Comparison of ENCODE assay signal across 9 mouse cellular contexts in genomic region chr14:16818602-16819250, GRCm38 (mm10). TPM values are rescaled to one million over a fixed set of nuclear protein-coding genes. Genes with fewer than 3 reads are reported as not detected.
DNase-seq lines count a peak whose midpoint lies in the region; ATAC-seq and TF ChIP-seq lines count a peak whose summit lies in the region.
"Had no signal": no experiment of that assay in that cellular context is flagged by ENCODE, and none has a peak within 500 bp of the region (broad histone marks: within the 10 kb centered on the region; RNA-seq: fewer than 3 reads in every experiment).

Gene Rarb, minus strand, starts transcription at chr14:16819156.

- no peak for DNase-seq in lung, postnatal 14 days
- DNase-seq in limb, embryonic 14.5 days (ENCODE audit: low spot score): no peak
- no peak for DNase-seq in cerebellum, adult 11-12 months
- DNase-seq in MN1 (ENCODE audit: low spot score): no peak
- DNase-seq: thymus, adult 2 months had no signal

- H3K4me1 ChIP-seq in lung, embryonic 15.5 days: peaks cover 4% of the 10 kb centered on the region; the same call in 1 of the 2 replicates
- H3K4me1 ChIP-seq in embryonic facial prominence, embryonic 13.5 days: no peaks in the 10 kb centered on the region; the same call in 1 of the 2 replicates
- H3K4me1 ChIP-seq in heart, embryonic 14.5 days (ENCODE audit: control insufficient read depth in 2 of 2, insufficient read depth in 2 of 2, low read length in 2 of 2): peaks cover 0 to 5% of the 10 kb centered on the region in 2 experiments; a peak in 2 of 4 replicates
- no peaks in the 10 kb centered on the region for H3K4me1 ChIP-seq in limb, embryonic 14.5 days (ENCODE audit: control insufficient read depth, insufficient read depth, low read length)

- H3K27me3 ChIP-seq in lung, embryonic 15.5 days: no peaks in the 10 kb centered on the region
- H3K27me3 ChIP-seq in embryonic facial prominence, embryonic 13.5 days: no peaks in the 10 kb centered on the region
- H3K27me3 ChIP-seq in heart, embryonic 14.5 days (ENCODE audit: control insufficient read depth, insufficient read depth, low read length): no peaks in the 10 kb centered on the region
- no peaks in the 10 kb centered on the region for H3K27me3 ChIP-seq in limb, embryonic 14.5 days (ENCODE audit: control insufficient read depth, insufficient read depth, low read length)
- H3K27me3 ChIP-seq: megakaryocyte, embryonic 14.5 days had no signal

- 76% methylated on average over 4 of the region's 4 CpGs for WGBS in lung, embryonic 15.5 days
- 93% methylated on average over 4 of the region's 4 CpGs for WGBS in embryonic facial prominence, embryonic 13.5 days
- 81% methylated on average over 4 of the region's 4 CpGs for WGBS in heart, embryonic 14.5 days
- 94% methylated on average over 4 of the region's 4 CpGs for WGBS in limb, embryonic 14.5 days

- no peaks in the 10 kb centered on the region for H3K9me3 ChIP-seq in lung, embryonic 15.5 days
- no peaks in the 10 kb centered on the region for H3K9me3 ChIP-seq in embryonic facial prominence, embryonic 13.5 days
- no peaks in the 10 kb centered on the region for H3K9me3 ChIP-seq in heart, embryonic 14.5 days (ENCODE audit: control insufficient read depth, low read length)
- no peaks in the 10 kb centered on the region for H3K9me3 ChIP-seq in limb, embryonic 14.5 days (ENCODE audit: control insufficient read depth, low read length)
- H3K9me3 ChIP-seq: megakaryocyte, embryonic 14.5 days had no signal

- no peak for TF ChIP-seq POLR2A in limb, embryonic 14.5 days (IDR thresholded peaks at IDR 0.05; ENCODE audit: borderline replicate concordance, extremely low read depth, insufficient read depth, insufficient read length)

- H3K4me2 ChIP-seq in lung, embryonic 15.5 days: no peak within 1 kb of the TSS
- H3K4me2 ChIP-seq in embryonic facial prominence, embryonic 13.5 days: no peak within 1 kb of the TSS
- no peak within 1 kb of the TSS for H3K4me2 ChIP-seq in heart, embryonic 14.5 days (ENCODE audit: low read length)
- no peak within 1 kb of the TSS for H3K4me2 ChIP-seq in limb, embryonic 14.5 days (replicated peaks; ENCODE audit: low read depth, low read length, severe bottlenecking)

- H3K36me3 ChIP-seq in lung, embryonic 15.5 days: no peaks in the 10 kb centered on the region
- H3K36me3 ChIP-seq in embryonic facial prominence, embryonic 13.5 days: no peaks in the 10 kb centered on the region
- no peaks in the 10 kb centered on the region for H3K36me3 ChIP-seq in heart, embryonic 14.5 days (ENCODE audit: control insufficient read depth, insufficient read depth, low read length)
- H3K36me3 ChIP-seq in limb, embryonic 14.5 days (ENCODE audit: control insufficient read depth, insufficient read depth, low read length): no peaks in the 10 kb centered on the region

- ATAC-seq in lung, embryonic 15.5 days (ENCODE audit: borderline replicate concordance, extremely low read depth, low FRiP score, low TSS enrichment): no peak
- ATAC-seq in embryonic facial prominence, embryonic 13.5 days (ENCODE audit: insufficient number of reproducible peaks, insufficient read depth, low FRiP score, low TSS enrichment, low read depth): no peak
- no peak for ATAC-seq in heart, embryonic 14.5 days (ENCODE audit: insufficient number of reproducible peaks, insufficient read depth, low FRiP score, low read depth)
- no peak for ATAC-seq in limb, embryonic 14.5 days (ENCODE audit: low FRiP score, low read depth)

- no peak within 1 kb of the TSS for H3K27ac ChIP-seq in lung, embryonic 15.5 days
- H3K27ac ChIP-seq in embryonic facial prominence, embryonic 13.5 days: no peak within 1 kb of the TSS
- H3K27ac ChIP-seq in heart, embryonic 14.5 days (replicated peaks in 1 of 2; ENCODE audit: control insufficient read depth in 1 of 2, insufficient read depth in 1 of 2, low read depth in 2 of 2, low read length in 2 of 2): no peak within 1 kb of the TSS
- no peak within 1 kb of the TSS for H3K27ac ChIP-seq in limb, embryonic 14.5 days (replicated peaks; ENCODE audit: low read depth, low read length)

- H3K9ac ChIP-seq in lung, embryonic 15.5 days: no peak within 1 kb of the TSS
- no peak within 1 kb of the TSS for H3K9ac ChIP-seq in embryonic facial prominence, embryonic 13.5 days
- no peak within 1 kb of the TSS for H3K9ac ChIP-seq in heart, embryonic 14.5 days (ENCODE audit: low read length)
- H3K9ac ChIP-seq in limb, embryonic 14.5 days (ENCODE audit: low read depth, low read length, severe bottlenecking): no peak within 1 kb of the TSS

- no peak within 1 kb of the TSS for H3K4me3 ChIP-seq in lung, embryonic 15.5 days
- no peak within 1 kb of the TSS for H3K4me3 ChIP-seq in embryonic facial prominence, embryonic 13.5 days
- H3K4me3 ChIP-seq in heart, embryonic 14.5 days (ENCODE audit: control insufficient read depth in 1 of 2, insufficient read depth in 1 of 2, low read depth in 1 of 2, low read length in 2 of 2): no peak within 1 kb of the TSS
- H3K4me3 ChIP-seq in limb, embryonic 14.5 days (replicated peaks; ENCODE audit: low read length): no peak within 1 kb of the TSS
- H3K4me3 ChIP-seq: megakaryocyte, embryonic 14.5 days had no signal

RNA-seq across cellular contexts. Expression of gene Rarb, which starts in this region (rescaled TPM):
- polyA plus RNA-seq in lung, embryonic 15.5 days (2015; fragmentation: Nextera tagmentation; extraction: Ambion mirVana): 12.0 and 14.5 TPM in 2 replicates
- 12.7 and 17.2 TPM in 2 replicates for polyA plus RNA-seq in embryonic facial prominence, embryonic 13.5 days (2015; fragmentation: Nextera tagmentation; extraction: Ambion mirVana)
- 14.5 and 17.1 TPM in 2 replicates for polyA plus RNA-seq in heart, embryonic 14.5 days (2014; fragmentation: Nextera tagmentation; extraction: Ambion mirVana)
- polyA plus RNA-seq in limb, embryonic 14.5 days (2012; rRNA removed): 17.4 and 20.7 TPM in 2 replicates
- 14.6 and 20.6 TPM in 2 replicates for polyA plus RNA-seq in limb, embryonic 14.5 days (2014; fragmentation: Nextera tagmentation; extraction: Ambion mirVana)
